Mouse (Mus musculus) myocyte (in vitro differentiated cells): ENCODE results near the gene Cdc6. TPM values are rescaled to one million over a fixed set of nuclear protein-coding genes. Genes with fewer than 3 reads are reported as not detected.

Experiments
- H3K27me3 ChIP-seq: one replicate; pipeline ENCODE4 v1.6.1; 2011; ENCODE audit not compliant: control insufficient read depth, insufficient read depth, insufficient read length
- H3K36me3 ChIP-seq: one replicate; pipeline ENCODE4 v1.6.1; 2011; ENCODE audit not compliant: control insufficient read depth, insufficient read depth
- H3K4me2 ChIP-seq: one replicate; pipeline ENCODE4 v1.6.1; 2011; ENCODE audit warnings: low read depth, control low read depth
- H3K4me3 ChIP-seq: one replicate; pipeline ENCODE4 v1.5.1; 2011; ENCODE audit warnings: mild to moderate bottlenecking, control low read depth, moderate library complexity
- H3K79me2 ChIP-seq: one replicate; pipeline ENCODE4 v1.6.1; 2011; ENCODE audit not compliant: control insufficient read depth, insufficient read depth
- H3ac ChIP-seq: one replicate; pipeline ENCODE4 v1.6.1; 2011; ENCODE audit not compliant: control insufficient read depth, insufficient read length
- CEBPB ChIP-seq: IDR thresholded peaks from 2 replicates; pipeline ENCODE4 v1.6.1; 2011; ENCODE audit warnings: mild to moderate bottlenecking, moderate library complexity; ENCODE audit not compliant: poor library complexity, insufficient read depth, severe bottlenecking
- E2F4 ChIP-seq: IDR thresholded peaks from one replicate; pipeline ENCODE4 v1.6.1; 2011; ENCODE audit warnings: mild to moderate bottlenecking, control low read depth, moderate library complexity; ENCODE audit not compliant: insufficient read depth
- MAX ChIP-seq: IDR thresholded peaks from one replicate; pipeline ENCODE4 v1.6.1; 2011; ENCODE audit warnings: low read depth, mild to moderate bottlenecking, control low read depth
- MYOD1 ChIP-seq, 3 experiments: IDR thresholded peaks; one replicate each; pipeline ENCODE4 v1.6.1; 2011; ENCODE audit warnings: control low read depth in 2 of 3, low read depth in 2 of 3, mild to moderate bottlenecking in 2 of 3, moderate library complexity in 1 of 3; ENCODE audit not compliant: insufficient read length in 2 of 3, control insufficient read depth in 1 of 3
- MYOG ChIP-seq, 3 experiments: IDR thresholded peaks; one replicate each; pipeline ENCODE4 v1.6.1; 2011; ENCODE audit warnings: control low read depth in 2 of 3, low read depth in 2 of 3, mild to moderate bottlenecking in 2 of 3; ENCODE audit not compliant: insufficient read length in 2 of 3, control insufficient read depth in 1 of 3, insufficient read depth in 1 of 3
- POLR2A ChIP-seq: IDR thresholded peaks from one replicate; pipeline ENCODE4 v1.6.1; 2011; ENCODE audit warnings: low read depth, mild to moderate bottlenecking, control low read depth, moderate library complexity; ENCODE audit not compliant: insufficient read length
- POLR2AphosphoS2 ChIP-seq: IDR thresholded peaks from one replicate; pipeline ENCODE4 v1.6.1; 2011; ENCODE audit warnings: low read depth, control low read depth; ENCODE audit not compliant: insufficient read length
- REST ChIP-seq: IDR thresholded peaks from one replicate; pipeline ENCODE4 v1.6.1; 2011; ENCODE audit warnings: mild to moderate bottlenecking, control low read depth, moderate library complexity; ENCODE audit not compliant: insufficient read depth, insufficient read length
- SRF ChIP-seq: IDR thresholded peaks from one replicate; pipeline ENCODE4 v1.6.1; 2011; ENCODE audit warnings: low read depth; ENCODE audit not compliant: control insufficient read depth, insufficient read length
- TCF12 ChIP-seq: IDR thresholded peaks from one replicate; pipeline ENCODE4 v1.6.1; 2011; ENCODE audit warnings: mild to moderate bottlenecking, control low read depth; ENCODE audit not compliant: poor library complexity, insufficient read depth, severe bottlenecking
- TCF3 ChIP-seq: IDR thresholded peaks from one replicate; pipeline ENCODE4 v1.6.1; 2011; ENCODE audit warnings: low read depth, control low read depth; ENCODE audit not compliant: insufficient read length
- USF1 ChIP-seq: IDR thresholded peaks from one replicate; pipeline ENCODE4 v1.6.1; 2011; ENCODE audit warnings: low read depth, mild to moderate bottlenecking, control low read depth, moderate library complexity
- polyA plus RNA-seq: library from polyadenylated mRNA; unstranded; fragments of >200 nt; fragmentation: generic; extraction: Trizol; gene quantifications from one replicate; pipeline ENCODE4 v1.2.1, GENCODE M21; 2012; ENCODE audit warnings: missing spikeins

Gene Cdc6
- polyA plus RNA-seq, 1 experiment, result 2.6 TPM

- Histone ChIP-seq H3K79me2 (no peaks in the 10 kb centered on the region), H3K27me3 (no peaks in the 10 kb centered on the region), H3K4me2 (no peak within 1 kb of the TSS), H3K36me3 (no peaks in the 10 kb centered on the region), H3K4me3 (no peak within 1 kb of the TSS), H3ac (no peak within 1 kb of the TSS)
- TF ChIP-seq SRF (no peak), TCF12 (no peak), REST (no peak)
Measured at GRCm38 (mm10) chr11:98927438-98928076, 20.0 kb downstream of the Cdc6 start, which contains the start of gene Rara. Gene Rara, plus strand, starts transcription at chr11:98927818.

GRCm38 (mm10) chr11:98928186-98928893 is 20.7 kb downstream of the Cdc6 start:
- H3K4me2 ChIP-seq, result no peak overlapping the region
- H3K79me2 ChIP-seq, result no peaks in the 10 kb centered on the region
- H3K27me3 ChIP-seq, result no peaks in the 10 kb centered on the region
- TF ChIP-seq REST (no peak), MYOD1 (IDR thresholded peaks at IDR 0.05; ENCODE audit: control insufficient read depth in 1 of 3, insufficient read length in 2 of 3, low read depth in 2 of 3) (no peak), SRF (no peak), CEBPB (no peak), POLR2A (no peak), E2F4 (no peak), MAX (no peak), POLR2AphosphoS2 (no peak), TCF12 (no peak), MYOG (IDR thresholded peaks at IDR 0.05; ENCODE audit: control insufficient read depth in 1 of 3, insufficient read depth in 1 of 3, insufficient read length in 2 of 3, low read depth in 2 of 3) (no peak), TCF3 (no peak), USF1 (no peak)
- H3ac ChIP-seq, result no peak overlapping the region
- no peaks in the 10 kb centered on the region for H3K36me3 ChIP-seq
- H3K4me3 ChIP-seq, result no peak overlapping the region

GRCm38 (mm10) chr11:98929503-98929902 is 21.9 kb downstream of the Cdc6 start:
- Histone ChIP-seq H3K27me3 (no peaks in the 10 kb centered on the region), H3K4me2 (peak overlapping the region; percentile 92), H3K4me3 (no peak overlapping the region), H3K36me3 (no peaks in the 10 kb centered on the region), H3ac (no peak overlapping the region), H3K79me2 (no peaks in the 10 kb centered on the region)
- TF ChIP-seq POLR2AphosphoS2 (peak; percentile 36), MAX (no peak), MYOD1 (IDR thresholded peaks at IDR 0.05; ENCODE audit: control insufficient read depth in 1 of 3, insufficient read length in 2 of 3, low read depth in 2 of 3) (peak in 1 of 3 experiments; percentile 47), MYOG (IDR thresholded peaks at IDR 0.05; ENCODE audit: control insufficient read depth in 1 of 3, insufficient read depth in 1 of 3, insufficient read length in 2 of 3, low read depth in 2 of 3) (peak in 1 of 3 experiments; percentile 23)

- H3K36me3 ChIP-seq, result no peaks in the 10 kb centered on the region
- no peaks in the 10 kb centered on the region for H3K27me3 ChIP-seq
- no peaks in the 10 kb centered on the region for H3K79me2 ChIP-seq
- no peak overlapping the region for H3K4me3 ChIP-seq
- no peak overlapping the region for H3ac ChIP-seq
- TF ChIP-seq USF1, result no peak
- TF ChIP-seq MYOG (IDR thresholded peaks at IDR 0.05; ENCODE audit: control insufficient read depth in 1 of 3, insufficient read depth in 1 of 3, insufficient read length in 2 of 3, low read depth in 2 of 3), result no peak
- no peak for TF ChIP-seq SRF
- no peak for TF ChIP-seq TCF3
- TF ChIP-seq MYOD1 (IDR thresholded peaks at IDR 0.05; ENCODE audit: control insufficient read depth in 1 of 3, insufficient read length in 2 of 3, low read depth in 2 of 3), result no peak
- no peak for TF ChIP-seq MAX
- TF ChIP-seq REST, result no peak
- no peak for TF ChIP-seq TCF12
- TF ChIP-seq E2F4, result no peak
- no peak for TF ChIP-seq CEBPB
- no peak for TF ChIP-seq POLR2AphosphoS2
- TF ChIP-seq POLR2A, result no peak
- peak overlapping the region; percentile 92 for H3K4me2 ChIP-seq
Measured at GRCm38 (mm10) chr11:98930127-98930601, 22.6 kb downstream of the Cdc6 start.
